ENCODE assay signal across 51 mouse cellular contexts in the genomic region with DNA sequence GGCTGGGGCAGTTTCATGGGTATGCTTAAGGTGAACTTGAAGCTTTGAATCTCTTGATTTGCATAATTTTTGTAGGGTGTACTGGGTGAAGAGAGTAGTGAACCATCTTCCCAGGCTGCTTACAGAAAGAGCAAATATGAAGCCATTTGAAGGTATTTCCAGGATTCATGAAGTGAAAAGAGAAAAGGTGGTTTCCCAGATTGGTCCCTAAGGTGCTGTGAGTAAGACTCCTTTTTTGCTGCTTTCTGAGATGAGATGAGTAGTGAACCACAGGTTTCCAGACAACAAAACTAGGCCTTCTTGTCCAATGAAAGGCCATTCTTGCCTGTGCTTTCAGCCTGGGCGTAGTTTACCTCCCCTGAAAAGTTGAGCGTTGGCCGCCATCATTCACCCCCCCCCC. TPM values are rescaled to one million over a fixed set of nuclear protein-coding genes. Genes with fewer than 3 reads are reported as not detected.
"Had no signal": no experiment of that assay in that cellular context is flagged by ENCODE, and none has a peak within 500 bp of the region (broad histone marks: within the 10 kb centered on the region; RNA-seq: fewer than 3 reads in every experiment).

No protein-coding gene starts in this region.

- H3K27me3 ChIP-seq: hindbrain, embryonic 15.5 days; intestine, embryonic 15.5 days had no signal

- H3K9ac ChIP-seq: heart, embryonic 12.5 days; heart, embryonic 13.5 days; heart, embryonic 15.5 days; hindbrain, embryonic 12.5 days; hindbrain, embryonic 13.5 days; hindbrain, embryonic 14.5 days; hindbrain, embryonic 15.5 days; intestine, embryonic 15.5 days; kidney, embryonic 15.5 days had no signal

- H3K9me3 ChIP-seq: heart, embryonic 12.5 days; heart, embryonic 13.5 days; heart, embryonic 15.5 days; hindbrain, embryonic 10.5 days; hindbrain, embryonic 12.5 days; hindbrain, embryonic 13.5 days; hindbrain, embryonic 15.5 days; intestine, embryonic 15.5 days; kidney, embryonic 15.5 days had no signal

- H3K36me3 ChIP-seq: heart, embryonic 12.5 days; heart, embryonic 13.5 days; heart, embryonic 15.5 days; hindbrain, embryonic 10.5 days; hindbrain, embryonic 12.5 days; hindbrain, embryonic 13.5 days; hindbrain, embryonic 15.5 days; intestine, embryonic 15.5 days; kidney, embryonic 15.5 days had no signal

- H3K4me2 ChIP-seq: heart, embryonic 11.5 days; heart, embryonic 12.5 days; heart, embryonic 13.5 days; heart, embryonic 15.5 days; hindbrain, embryonic 12.5 days; hindbrain, embryonic 13.5 days; hindbrain, embryonic 14.5 days; hindbrain, embryonic 15.5 days; intestine, embryonic 15.5 days; kidney, embryonic 15.5 days had no signal

- DNase-seq: heart, postnatal 10 days; heart, postnatal 14 days; heart, postnatal 4 days; kidney, adult 11 months; kidney, adult 18-20 months; kidney, adult 2 months; kidney, adult 8-10 months; kidney, adult 9 months; kidney, postnatal 10 days; kidney, postnatal 14 days; kidney, postnatal 25 days; kidney, postnatal 36 days; kidney, postnatal 4 days; layer of hippocampus, adult 9-11 months; layer of hippocampus, postnatal 36 days had no signal

- H3K4me3 ChIP-seq: heart, embryonic 12.5 days; heart, embryonic 13.5 days; heart, embryonic 15.5 days; hindbrain, embryonic 10.5 days; hindbrain, embryonic 12.5 days; hindbrain, embryonic 13.5 days; hindbrain, embryonic 15.5 days; intestine, embryonic 15.5 days; kidney, embryonic 15.5 days; layer of hippocampus, adult 2 months; left cerebral cortex, adult 2 months had no signal

- H3K4me1 ChIP-seq: heart, embryonic 13.5 days; heart, embryonic 15.5 days; intestine, embryonic 15.5 days had no signal

- H3K27ac ChIP-seq: heart, embryonic 13.5 days; heart, embryonic 15.5 days; hindbrain, embryonic 10.5 days; hindbrain, embryonic 12.5 days; hindbrain, embryonic 13.5 days; hindbrain, embryonic 14.5 days; hindbrain, embryonic 15.5 days; hindbrain, postnatal 0 days; intestine, embryonic 15.5 days; kidney, embryonic 15.5 days; kidney, postnatal 0 days; layer of hippocampus, adult 2 months; left cerebral cortex, adult 2 months had no signal

RNA-seq across cellular contexts. Expression of a gene that starts 2.1 kb away (rescaled TPM):
- total RNA-seq: heart, postnatal 10 days; heart, postnatal 14 days; heart, postnatal 25 days; heart, postnatal 4 days; hematopoietic stem cell, adult 5-6 weeks; hindbrain, postnatal 0 days; layer of hippocampus, adult 18-20 months; layer of hippocampus, adult 2 months; layer of hippocampus, adult 8-10 months; layer of hippocampus, postnatal 10 days; layer of hippocampus, postnatal 14 days; layer of hippocampus, postnatal 25 days; layer of hippocampus, postnatal 36 days; left cerebral cortex, adult 18-20 months; left cerebral cortex, adult 2 months; left cerebral cortex, adult 8-10 months had no signal
- polyA plus RNA-seq: heart, embryonic 11.5 days; heart, embryonic 12.5 days; heart, embryonic 13.5 days; heart, embryonic 14.5 days; heart, embryonic 15.5 days; heart, embryonic 16.5 days; heart, postnatal 0 days; hindbrain, embryonic 10.5 days; hindbrain, embryonic 11.5 days; hindbrain, embryonic 12.5 days; hindbrain, postnatal 0 days; inflammation-experienced regulatory T-cells, adult 6 months; intestine, embryonic 14.5 days; intestine, embryonic 15.5 days; intestine, embryonic 16.5 days; intestine, postnatal 0 days; kidney, adult 2 months; kidney, embryonic 14.5 days; kidney, embryonic 15.5 days; kidney, embryonic 16.5 days; kidney, postnatal 0 days; large intestine, adult 2 months had no signal

RNA-seq across cellular contexts. Expression of a gene that starts 5.3 kb away (rescaled TPM):
- total RNA-seq: heart, postnatal 10 days; heart, postnatal 14 days; heart, postnatal 25 days; heart, postnatal 4 days; hematopoietic stem cell, adult 5-6 weeks; layer of hippocampus, adult 18-20 months; layer of hippocampus, adult 2 months; layer of hippocampus, adult 8-10 months; layer of hippocampus, postnatal 10 days; layer of hippocampus, postnatal 14 days; layer of hippocampus, postnatal 25 days; layer of hippocampus, postnatal 36 days; left cerebral cortex, adult 18-20 months; left cerebral cortex, adult 2 months; left cerebral cortex, adult 8-10 months had no signal
- polyA plus RNA-seq: heart, embryonic 11.5 days; heart, embryonic 12.5 days; heart, embryonic 13.5 days; heart, embryonic 14.5 days; heart, embryonic 15.5 days; heart, embryonic 16.5 days; heart, postnatal 0 days; hindbrain, embryonic 10.5 days; hindbrain, embryonic 12.5 days; inflammation-experienced regulatory T-cells, adult 6 months; intestine, embryonic 14.5 days; intestine, embryonic 16.5 days; kidney, adult 2 months; kidney, embryonic 14.5 days; kidney, embryonic 15.5 days; kidney, embryonic 16.5 days; kidney, postnatal 0 days; large intestine, adult 2 months had no signal

RNA-seq across cellular contexts. Expression of a gene that starts 9.7 kb away (rescaled TPM):
- total RNA-seq: heart, postnatal 10 days; heart, postnatal 14 days; heart, postnatal 25 days; heart, postnatal 4 days; hematopoietic stem cell, adult 5-6 weeks; hindbrain, postnatal 0 days; layer of hippocampus, adult 18-20 months; layer of hippocampus, adult 2 months; layer of hippocampus, adult 8-10 months; layer of hippocampus, postnatal 10 days; layer of hippocampus, postnatal 14 days; layer of hippocampus, postnatal 25 days; layer of hippocampus, postnatal 36 days; left cerebral cortex, adult 18-20 months; left cerebral cortex, adult 2 months; left cerebral cortex, adult 8-10 months had no signal
- polyA plus RNA-seq: heart, embryonic 11.5 days; heart, embryonic 12.5 days; heart, embryonic 13.5 days; heart, embryonic 14.5 days; heart, embryonic 15.5 days; heart, embryonic 16.5 days; heart, postnatal 0 days; hindbrain, embryonic 10.5 days; hindbrain, embryonic 11.5 days; hindbrain, embryonic 12.5 days; hindbrain, embryonic 13.5 days; hindbrain, embryonic 14.5 days; hindbrain, embryonic 15.5 days; hindbrain, embryonic 16.5 days; hindbrain, postnatal 0 days; inflammation-experienced regulatory T-cells, adult 6 months; intestine, embryonic 14.5 days; intestine, embryonic 15.5 days; intestine, embryonic 16.5 days; intestine, postnatal 0 days; kidney, adult 2 months; kidney, embryonic 14.5 days; kidney, embryonic 15.5 days; kidney, embryonic 16.5 days; kidney, postnatal 0 days; large intestine, adult 2 months had no signal

RNA-seq across cellular contexts. Expression of a gene that starts 27.5 kb away (rescaled TPM):
- total RNA-seq: heart, postnatal 10 days; heart, postnatal 14 days; heart, postnatal 25 days; heart, postnatal 4 days; hematopoietic stem cell, adult 5-6 weeks; hindbrain, postnatal 0 days; layer of hippocampus, adult 18-20 months; layer of hippocampus, adult 2 months; layer of hippocampus, adult 8-10 months; layer of hippocampus, postnatal 10 days; layer of hippocampus, postnatal 14 days; layer of hippocampus, postnatal 25 days; layer of hippocampus, postnatal 36 days; left cerebral cortex, adult 18-20 months; left cerebral cortex, adult 2 months; left cerebral cortex, adult 8-10 months had no signal
- polyA plus RNA-seq: heart, embryonic 11.5 days; heart, embryonic 12.5 days; heart, embryonic 13.5 days; heart, embryonic 14.5 days; heart, embryonic 15.5 days; heart, embryonic 16.5 days; heart, postnatal 0 days; hindbrain, embryonic 10.5 days; hindbrain, embryonic 11.5 days; hindbrain, embryonic 12.5 days; hindbrain, embryonic 13.5 days; hindbrain, embryonic 14.5 days; hindbrain, embryonic 15.5 days; hindbrain, embryonic 16.5 days; hindbrain, postnatal 0 days; inflammation-experienced regulatory T-cells, adult 6 months; intestine, embryonic 14.5 days; intestine, embryonic 15.5 days; intestine, embryonic 16.5 days; intestine, postnatal 0 days; kidney, adult 2 months; kidney, embryonic 14.5 days; kidney, embryonic 15.5 days; kidney, embryonic 16.5 days; kidney, postnatal 0 days; large intestine, adult 2 months had no signal

RNA-seq across cellular contexts. Expression of a gene that starts 40.3 kb away (rescaled TPM):
- total RNA-seq: heart, postnatal 10 days; heart, postnatal 14 days; heart, postnatal 25 days; heart, postnatal 4 days; hematopoietic stem cell, adult 5-6 weeks; hindbrain, postnatal 0 days; layer of hippocampus, adult 18-20 months; layer of hippocampus, adult 2 months; layer of hippocampus, adult 8-10 months; layer of hippocampus, postnatal 10 days; layer of hippocampus, postnatal 14 days; layer of hippocampus, postnatal 25 days; layer of hippocampus, postnatal 36 days; left cerebral cortex, adult 18-20 months; left cerebral cortex, adult 2 months; left cerebral cortex, adult 8-10 months had no signal
- polyA plus RNA-seq: heart, embryonic 11.5 days; heart, embryonic 12.5 days; heart, embryonic 13.5 days; heart, embryonic 14.5 days; heart, embryonic 15.5 days; heart, embryonic 16.5 days; heart, postnatal 0 days; hindbrain, embryonic 10.5 days; hindbrain, embryonic 11.5 days; hindbrain, embryonic 12.5 days; hindbrain, embryonic 13.5 days; hindbrain, embryonic 14.5 days; hindbrain, embryonic 15.5 days; hindbrain, embryonic 16.5 days; hindbrain, postnatal 0 days; inflammation-experienced regulatory T-cells, adult 6 months; intestine, embryonic 14.5 days; intestine, embryonic 15.5 days; intestine, embryonic 16.5 days; intestine, postnatal 0 days; kidney, adult 2 months; kidney, embryonic 14.5 days; kidney, embryonic 15.5 days; kidney, embryonic 16.5 days; kidney, postnatal 0 days; large intestine, adult 2 months had no signal
